Mouse (Mus musculus) induced T-regulatory cell, adult 2 months (primary cell): ENCODE data around the gene Hus1b.

ENCODE experiments used
- DNase-seq: peaks from one replicate; pipeline ENCODE4 v3.0.0-alpha.2; 2012; ENCODE audit warnings: low read depth

The Hus1b gene

DNA sequence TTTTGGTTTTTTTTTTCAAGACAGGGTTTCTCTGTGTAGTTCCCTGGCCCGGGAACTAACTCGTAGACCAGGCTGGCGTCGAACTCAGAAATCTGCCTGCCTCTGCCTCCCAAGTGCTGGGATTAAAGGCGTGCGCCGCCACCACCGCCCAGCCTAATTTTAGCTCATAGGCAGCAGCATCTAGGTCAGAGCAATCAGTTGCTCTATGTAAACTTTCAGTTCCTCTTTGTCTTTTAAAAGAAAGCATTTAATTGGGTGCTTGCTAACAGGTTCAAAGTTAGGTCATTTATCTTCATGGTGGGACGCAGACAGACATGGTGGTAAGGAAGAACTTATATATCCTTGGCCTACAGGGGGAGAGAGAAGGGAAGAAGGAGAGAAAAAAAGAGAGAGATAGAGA, 1.6 kb upstream of the Hus1b start:
- no peak for DNase-seq

DNA sequence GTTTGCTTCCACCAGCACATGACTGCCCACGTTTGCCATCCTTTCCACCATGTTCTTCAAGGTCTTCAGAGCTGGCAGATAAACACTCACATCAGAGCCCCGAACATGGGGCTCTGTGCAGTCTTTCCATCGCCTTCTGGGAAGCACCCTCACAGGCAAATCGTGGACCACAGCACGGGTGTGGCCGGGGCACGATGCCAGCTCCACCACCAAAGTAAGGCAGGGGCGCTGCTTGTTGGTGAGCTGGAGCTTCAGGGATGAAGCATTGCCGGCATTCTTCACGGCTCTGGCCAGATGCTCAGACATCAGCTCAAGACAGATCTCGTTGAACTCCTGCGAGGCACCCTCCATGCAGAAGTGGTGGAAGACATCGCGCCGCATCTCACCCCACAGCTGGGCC, 430 bp downstream of the Hus1b start:
- DNase-seq: no peak

DNA sequence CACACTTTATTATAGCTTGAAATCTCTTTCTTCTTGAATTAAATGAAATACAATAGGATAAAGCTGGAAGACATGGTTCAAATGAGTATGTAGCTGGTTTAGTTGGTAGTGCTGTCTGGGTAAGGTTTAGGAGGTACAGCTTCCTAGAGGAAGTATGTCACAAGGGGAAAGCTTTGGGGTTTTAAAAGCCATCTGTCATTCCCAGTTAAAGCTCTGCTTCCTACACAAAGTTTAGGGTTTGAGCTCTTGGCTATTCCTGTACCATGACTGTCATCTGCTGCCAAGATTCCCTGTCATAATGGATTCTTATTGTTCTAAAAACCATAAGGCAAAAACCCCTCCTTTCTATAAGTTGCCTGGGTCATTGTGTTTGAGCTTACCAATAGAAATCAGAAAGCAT, 1.8 kb downstream of the Hus1b start:
- no peak for DNase-seq

DNA sequence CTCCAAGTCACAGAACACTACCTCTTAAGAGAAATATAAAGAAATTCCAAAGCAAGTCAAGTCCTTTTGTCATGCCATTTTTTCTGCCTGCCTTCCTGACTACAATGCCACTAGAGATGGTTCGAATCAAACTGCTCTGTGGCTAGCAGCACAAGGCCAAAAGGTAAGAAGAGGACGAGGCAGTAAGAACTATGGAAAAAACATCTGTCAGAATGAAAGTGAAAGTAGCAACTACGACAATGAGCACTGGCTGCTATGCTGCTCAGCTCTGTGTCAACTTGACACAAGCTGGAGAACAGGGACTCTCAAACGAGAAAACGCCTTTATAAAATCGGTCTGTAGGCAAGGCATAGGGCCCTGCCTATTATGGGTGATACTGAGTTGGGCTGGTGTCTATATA, 14.6 kb downstream of the Hus1b start:
- peak; percentile 91 for DNase-seq

DNA sequence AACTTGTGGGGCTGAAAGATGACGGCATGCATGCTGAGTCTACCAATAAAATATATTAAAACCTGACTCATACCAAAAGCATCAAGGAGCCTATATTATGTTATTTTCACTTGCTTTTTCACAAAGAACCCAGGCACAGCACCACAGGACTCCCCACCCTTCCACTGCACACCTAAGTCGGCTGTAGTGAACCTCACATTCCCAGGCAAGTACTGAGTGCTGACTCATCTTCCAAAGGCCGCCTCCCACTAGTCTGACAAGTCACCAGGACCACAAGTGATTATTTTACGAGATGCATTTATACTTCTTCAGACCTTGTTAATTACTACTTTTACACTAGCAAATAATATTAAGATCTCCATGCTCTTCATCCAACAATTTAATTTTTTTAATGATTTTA, 15.9 kb downstream of the Hus1b start:
- peak; percentile 56 for DNase-seq

DNA sequence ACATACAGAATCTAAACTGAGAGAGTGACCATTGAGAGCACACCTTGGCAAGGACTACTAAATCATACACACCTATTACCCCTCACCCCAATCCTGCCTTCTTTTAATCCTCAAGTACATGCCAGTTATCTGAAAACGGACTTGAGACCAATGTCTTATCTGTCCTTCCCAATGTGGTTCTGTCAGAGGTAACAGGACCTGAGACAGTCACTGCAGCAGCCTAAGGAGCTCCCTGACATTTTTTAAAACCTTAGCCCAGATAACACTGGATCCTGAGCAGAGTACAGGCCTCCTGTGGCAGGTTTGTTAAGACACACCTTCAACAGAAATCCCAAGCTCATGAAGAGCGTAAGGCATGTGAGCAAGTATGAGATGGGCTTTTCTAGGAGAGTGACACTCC, 18.4 kb downstream of the Hus1b start:
- DNase-seq: no peak

DNA sequence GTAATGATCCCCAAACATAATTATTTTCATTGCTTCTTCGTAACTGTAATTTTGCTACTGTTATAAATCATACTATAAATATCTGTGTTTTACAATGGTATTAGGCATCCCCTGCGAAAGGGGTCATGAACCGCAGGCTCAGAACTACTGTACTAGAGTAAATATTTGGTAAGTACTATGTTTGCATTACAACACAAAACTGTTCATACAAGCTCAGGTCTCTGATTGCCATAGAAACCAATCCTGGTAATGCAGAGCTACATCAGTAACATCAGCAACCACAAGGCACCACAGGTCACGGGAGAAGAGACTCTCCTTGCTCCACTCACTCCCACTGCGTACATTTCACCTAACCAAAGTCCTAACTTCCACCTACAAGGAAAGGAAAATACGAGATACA, 23.3 kb downstream of the Hus1b start:
- DNase-seq: no peak

DNA sequence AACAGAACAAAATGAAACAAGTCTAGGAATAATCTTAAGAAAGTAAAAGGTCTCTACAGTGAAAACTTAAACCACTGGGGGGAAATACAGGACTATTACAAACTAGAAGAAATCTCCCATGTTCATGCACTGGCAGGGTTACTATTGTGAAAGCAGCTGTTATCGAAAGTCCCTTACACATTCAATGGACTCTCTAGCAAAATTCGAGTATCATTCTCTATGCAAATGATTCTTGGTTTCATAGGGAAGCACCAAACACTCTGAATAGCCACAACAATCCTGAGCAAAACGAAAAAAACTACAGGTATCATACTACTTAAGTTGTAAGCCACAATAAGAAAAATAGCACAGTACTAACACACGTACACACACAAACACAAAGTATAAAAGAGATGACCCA, 25.6 kb downstream of the Hus1b start:
- no peak for DNase-seq

DNA sequence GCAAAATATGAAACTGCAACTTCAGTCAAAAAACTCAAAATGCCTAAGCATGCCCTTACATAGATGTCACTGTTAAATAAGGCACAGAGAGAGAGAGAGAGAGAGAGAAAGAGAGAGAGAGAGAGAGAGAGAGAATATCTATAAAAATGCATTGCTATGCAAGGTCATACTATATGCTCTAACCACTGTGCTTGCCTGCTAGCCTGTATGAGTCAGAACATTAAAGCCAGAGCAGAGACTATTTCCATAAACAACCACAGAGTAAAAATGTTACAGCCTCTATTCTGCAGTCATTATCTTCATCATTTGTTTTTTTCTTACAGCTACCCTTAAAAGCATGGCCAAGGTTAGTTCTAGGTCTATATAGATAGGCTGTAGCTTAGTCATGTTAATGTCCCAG, 33.8 kb downstream of the Hus1b start:
- peak; percentile 86 for DNase-seq

DNA sequence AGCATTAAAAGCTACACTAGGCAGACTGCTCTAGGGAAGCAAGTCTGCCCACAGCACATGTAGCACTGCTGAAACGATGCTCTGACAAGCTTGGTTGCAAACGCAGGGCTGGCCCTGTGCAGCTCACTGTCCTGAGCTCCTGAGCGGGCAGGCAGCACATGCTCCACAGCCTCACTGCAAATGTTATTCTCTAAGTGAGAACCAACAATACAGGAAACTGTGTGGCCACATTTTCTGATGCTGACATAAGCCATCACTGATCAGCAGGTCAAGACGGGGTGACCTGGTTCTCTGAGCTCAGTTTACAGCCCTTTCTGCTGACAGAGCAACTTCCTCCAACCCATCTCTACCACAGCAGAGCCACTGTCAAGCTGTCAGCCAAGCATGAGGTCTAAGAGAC, 34.5 kb downstream of the Hus1b start:
- DNase-seq: peak; percentile 78

DNA sequence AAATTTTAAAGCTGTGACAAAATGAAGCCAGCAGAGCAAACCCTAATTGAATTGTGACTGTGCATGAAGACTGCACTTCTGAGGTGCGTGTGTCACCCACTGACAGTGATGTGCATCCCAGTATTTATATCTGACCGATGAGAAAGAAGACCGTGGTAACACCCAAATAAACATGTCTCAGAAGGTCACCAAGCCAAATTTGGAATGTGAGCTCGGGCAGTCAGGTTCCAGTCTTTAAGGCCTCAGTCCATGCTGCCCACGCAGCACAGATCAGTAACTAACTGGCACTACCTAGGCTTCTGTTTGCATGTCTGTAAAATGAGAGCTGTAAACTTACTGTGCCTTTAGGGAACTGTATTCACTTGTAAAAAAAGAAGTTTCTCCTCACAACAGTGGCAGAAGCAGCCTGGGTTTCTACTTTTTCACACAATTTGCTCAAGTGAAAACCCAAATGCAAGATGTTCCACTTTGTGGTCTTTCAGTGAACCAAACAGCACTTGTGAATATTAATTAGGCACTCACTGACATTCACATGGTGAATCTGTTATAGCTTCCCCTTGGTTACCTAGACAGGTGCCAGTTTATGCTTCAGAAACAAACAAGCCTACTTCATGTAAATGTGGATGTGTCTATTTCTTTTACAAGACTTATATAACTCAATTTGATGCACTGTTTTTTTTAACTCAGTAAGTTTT, 35.5 kb downstream of the Hus1b start:
- DNase-seq: peak; percentile 71

DNA sequence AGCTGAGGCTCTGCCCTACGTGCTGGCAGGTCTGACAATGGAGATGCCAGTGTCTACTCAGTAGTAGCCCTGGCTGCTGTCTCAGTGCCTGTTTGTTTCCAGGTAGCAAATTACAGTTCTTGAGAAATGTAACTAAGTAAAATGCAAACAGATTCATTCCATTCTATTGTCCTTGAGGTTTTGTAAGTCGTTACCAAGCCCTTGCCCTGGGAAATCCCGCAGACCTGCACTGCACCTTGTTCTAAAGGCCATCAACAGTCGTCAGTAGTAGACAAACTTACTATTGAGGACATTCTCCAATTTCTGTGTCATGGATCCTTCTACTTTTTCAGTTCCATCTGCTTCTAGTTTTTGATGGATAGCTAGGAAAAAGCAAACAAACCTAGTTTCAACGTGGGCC, 36.7 kb downstream of the Hus1b start:
- peak; percentile 55 for DNase-seq

DNA sequence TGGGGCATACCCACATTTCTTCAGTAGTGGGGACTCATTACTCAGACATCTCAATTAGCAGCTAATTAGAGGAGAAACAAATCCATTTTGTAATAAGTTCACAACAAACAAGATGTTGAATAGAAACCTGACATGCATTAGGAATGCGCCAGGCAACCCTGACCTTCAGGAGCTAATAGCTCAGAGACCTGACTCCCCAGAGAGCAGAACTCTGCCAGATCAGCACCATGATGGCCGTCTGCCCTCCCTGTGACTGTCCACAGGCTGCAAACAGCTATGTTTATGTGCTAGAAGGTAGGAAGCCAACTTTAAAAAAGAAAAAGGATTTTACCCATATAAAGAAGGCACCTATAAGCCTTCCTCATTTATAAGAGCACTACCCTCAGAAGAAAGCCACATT, 45.3 kb downstream of the Hus1b start:
- no peak for DNase-seq

DNA sequence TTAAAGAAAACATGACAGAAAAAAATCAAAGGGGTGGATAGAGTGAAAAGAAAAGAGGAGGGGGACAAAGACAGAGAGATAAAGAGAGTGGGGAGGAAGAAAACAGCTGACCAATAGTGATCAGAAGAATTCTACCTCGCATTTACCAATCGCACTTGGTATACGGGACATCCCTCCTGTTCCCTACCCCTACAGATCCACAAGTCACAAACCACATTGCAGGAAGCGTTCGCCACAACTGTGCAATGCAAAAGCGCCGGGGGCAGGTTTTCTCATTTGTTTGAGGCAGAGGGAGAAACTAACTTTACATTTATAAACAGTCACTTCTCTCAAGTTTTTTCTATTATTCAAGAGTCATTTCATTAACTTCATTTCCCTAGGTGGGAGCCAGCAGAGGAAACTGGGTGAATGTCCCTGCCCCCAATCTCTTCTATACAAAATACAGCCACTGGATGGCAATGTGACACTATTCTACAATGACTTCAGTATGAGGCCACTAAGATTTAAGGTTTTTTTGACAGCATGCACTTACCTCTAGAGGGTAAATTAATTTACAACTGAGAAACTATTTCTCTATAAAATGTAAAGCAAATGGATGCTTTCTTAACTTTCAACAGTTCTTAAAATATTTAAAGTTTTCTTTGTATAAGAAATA, 46.0 kb downstream of the Hus1b start:
- peak; percentile 72 for DNase-seq
